Mouse (Mus musculus) gastrocnemius, adult 2 months (tissue): ENCODE data around the gene Stpg3. TPM values are rescaled to one million over a fixed set of nuclear protein-coding genes. Genes with fewer than 3 reads are reported as not detected.

Source experiments
- DNase-seq: peaks from one replicate; pipeline ENCODE4 v3.0.0; 2022
- H3K27ac ChIP-seq: fragments of 200-600 bp; 2 replicates; pipeline ENCODE4 v1.8.1; 2022; ENCODE audit warnings: mild to moderate bottlenecking
- H3K4me3 ChIP-seq: fragments of 200-600 bp; 2 replicates; pipeline ENCODE4 v1.8.1; 2022; ENCODE audit warnings: mild to moderate bottlenecking, moderate library complexity
- CTCF ChIP-seq: fragments of 200-600 bp; IDR thresholded peaks from 2 replicates; pipeline ENCODE4 v1.8.1; 2022; ENCODE audit warnings: antibody characterized with exemption, mild to moderate bottlenecking, moderate library complexity
- intact Hi-C: fragments of 180-260 bp; cut with DNase I; formaldehyde crosslinking; loops from one replicate; pipeline ENCODE4 v1.15.1; 2025
- total RNA-seq, 2 experiments: library from RNA; stranded (reverse); gene quantifications; 2 replicates each; pipeline ENCODE4 v1.2.3; 2021

The Stpg3 gene
- total RNA-seq, 2 experiments from 2014 or later = not detected

GRCm38 (mm10) chr2:25218445-25218844 lies 4.0 kb upstream of the Stpg3 start, which contains the start of gene Fam166a:
TSS of gene Fam166a (plus strand) at chr2:25218745.
- Histone ChIP-seq H3K4me3 (no peak within 1 kb of the TSS), H3K27ac (no peak within 1 kb of the TSS)
- DNase-seq = no peak
- no peak for TF ChIP-seq CTCF
- intact Hi-C loops = no loop called here

DNA sequence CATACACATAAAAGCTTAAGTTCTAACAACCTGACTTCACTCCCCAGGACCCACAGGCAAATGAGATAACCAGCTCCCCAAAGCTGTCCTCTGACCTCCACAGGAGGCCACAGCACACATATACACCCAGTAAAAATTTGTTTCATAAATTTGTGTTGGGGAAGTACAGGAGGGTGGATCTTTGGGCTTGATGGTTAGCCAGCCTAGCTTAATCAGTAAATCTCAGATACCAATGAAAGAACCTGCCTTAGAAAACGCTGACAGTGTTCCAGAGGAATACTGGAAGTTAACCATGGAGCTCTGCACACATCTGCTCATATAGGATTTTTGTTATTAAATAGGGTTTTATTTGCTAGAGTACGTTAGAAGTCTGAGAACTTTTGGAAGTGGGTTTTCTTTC lies 3.2 kb upstream of the Stpg3 start:
- no peak for DNase-seq
- intact Hi-C loops = no loop called here
- H3K4me3 ChIP-seq = no peak overlapping the region
- TF ChIP-seq CTCF = no peak
- no peak overlapping the region for H3K27ac ChIP-seq

DNA sequence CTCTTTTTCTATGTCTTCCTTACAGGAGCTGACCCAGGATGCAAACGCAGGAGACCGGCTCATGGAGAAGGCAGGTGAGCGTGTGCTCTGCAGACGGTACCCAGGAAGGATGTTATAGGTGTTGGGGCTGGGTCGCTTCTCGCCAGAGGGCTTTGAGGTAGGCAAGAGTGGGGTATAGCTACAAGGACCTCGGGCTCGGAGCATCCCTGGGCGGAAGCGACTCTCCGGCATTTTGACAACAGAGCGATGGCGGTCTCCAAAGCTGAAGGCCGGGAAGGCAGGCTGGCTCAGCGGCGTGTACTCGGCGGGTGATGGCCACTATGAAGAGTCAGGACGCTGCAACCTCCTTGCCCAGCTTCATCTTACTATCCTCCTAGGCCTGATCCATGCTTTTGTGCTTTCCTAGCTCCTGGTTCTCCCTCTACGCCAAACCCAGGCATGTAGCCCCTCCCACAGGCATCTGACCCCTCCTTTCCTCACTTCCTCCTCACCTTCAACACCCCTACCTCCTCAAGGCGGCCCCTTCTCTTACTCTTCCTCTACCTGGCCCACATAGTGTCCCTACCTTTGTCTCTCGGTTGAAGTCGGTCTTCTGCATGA lies 1.1 kb downstream of the Stpg3 start:
- intact Hi-C loops = no loop called here
- no peak for DNase-seq
- no peak overlapping the region for H3K4me3 ChIP-seq
- H3K27ac ChIP-seq = no peak overlapping the region
- TF ChIP-seq CTCF = no peak

DNA sequence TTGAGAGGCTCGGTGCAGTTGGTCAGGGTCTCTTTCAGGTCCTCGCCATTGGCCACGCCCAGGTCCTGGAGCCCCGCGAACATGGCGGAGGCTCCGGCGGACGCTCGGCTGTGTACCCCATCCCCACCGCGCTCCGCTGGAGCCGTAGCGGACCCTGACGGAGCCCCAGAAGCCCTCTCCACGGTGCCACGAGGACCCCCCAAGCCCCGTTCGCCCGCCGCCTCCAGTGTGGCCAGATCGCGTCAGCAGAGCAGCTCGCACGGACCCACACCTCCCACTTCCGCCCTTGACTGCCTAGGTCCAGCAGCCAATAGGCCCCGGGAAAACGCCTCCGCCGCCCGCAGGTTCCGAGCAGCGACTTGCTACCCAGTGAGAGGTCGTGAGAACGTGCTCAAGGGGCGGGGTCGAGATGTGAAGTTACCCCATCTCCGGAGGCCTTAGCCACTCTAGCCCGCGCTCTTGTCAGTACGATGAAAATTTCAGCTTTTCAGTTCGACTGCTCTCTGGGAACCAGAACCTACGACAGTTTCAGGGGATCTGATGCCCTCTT lies 3.2 kb downstream of the Stpg3 start, which contains the start of gene Nelfb:
Nelfb (minus strand) TSS at position 369 of the 550 bp plus-strand sequence.
- H3K27ac ChIP-seq = peak within 1 kb of the TSS; percentile 97
- H3K4me3 ChIP-seq = peak within 1 kb of the TSS; percentile 99
- DNase-seq = peak; percentile 93
- TF ChIP-seq CTCF = no peak
- intact Hi-C loops = no loop called here

- no peak for TF ChIP-seq CTCF
- H3K27ac ChIP-seq = peak overlapping the region; percentile 97
- DNase-seq = no peak
- intact Hi-C loops = no loop called here
- H3K4me3 ChIP-seq = peak overlapping the region; percentile 99
Observed at GRCm38 (mm10) chr2:25210686-25211085, 3.8 kb downstream of the Stpg3 start.

DNA sequence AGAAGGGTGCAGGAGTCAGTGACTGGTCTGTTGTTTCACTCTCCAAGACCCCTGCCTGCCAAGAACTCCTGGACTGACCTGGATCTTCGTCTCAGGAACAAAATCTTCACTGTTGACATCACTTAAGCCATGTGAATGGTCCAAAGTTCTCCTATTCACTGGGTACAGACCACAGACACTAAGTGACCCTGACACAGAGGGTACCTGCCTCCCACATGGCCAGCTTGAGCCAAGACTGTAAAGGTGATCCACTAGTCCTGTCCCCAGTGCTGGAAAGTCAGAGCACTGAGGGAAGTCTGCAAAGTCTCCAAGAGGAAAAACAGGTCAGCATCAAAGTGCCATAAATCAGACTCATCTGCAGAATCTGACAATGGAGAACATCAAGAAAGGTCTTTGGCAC lies 6.8 kb downstream of the Stpg3 start:
- intact Hi-C loops = no loop called here
- no peak for DNase-seq
- H3K27ac ChIP-seq = no peak overlapping the region
- no peak for TF ChIP-seq CTCF
- no peak overlapping the region for H3K4me3 ChIP-seq

GRCm38 (mm10) chr2:25203631-25204214 lies 10.7 kb downstream of the Stpg3 start:
- no peak for TF ChIP-seq CTCF
- intact Hi-C loops = no loop called here
- no peak for DNase-seq
- no peak overlapping the region for H3K27ac ChIP-seq
- no peak overlapping the region for H3K4me3 ChIP-seq

DNA sequence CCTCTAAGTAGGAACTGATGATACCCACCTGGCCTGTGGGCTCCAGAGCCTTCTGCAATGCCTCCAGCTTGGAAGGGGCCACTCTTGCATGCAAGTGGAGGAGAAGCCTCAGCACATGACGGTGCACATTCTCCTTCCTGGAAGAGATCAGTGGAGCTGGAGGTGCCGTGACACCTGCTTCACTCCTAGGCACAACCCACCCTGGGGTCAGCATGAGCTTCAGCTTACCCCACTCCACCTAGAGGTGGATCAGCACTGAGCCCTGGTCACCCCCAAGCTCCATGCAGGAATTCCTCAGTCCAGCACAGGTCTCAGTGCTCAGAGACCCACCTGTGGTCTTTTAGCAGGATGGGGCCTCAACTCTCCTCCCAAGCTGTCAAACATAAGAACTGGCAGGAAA lies 13.8 kb downstream of the Stpg3 start:
- no peak for DNase-seq
- no peak overlapping the region for H3K27ac ChIP-seq
- no peak for TF ChIP-seq CTCF
- no peak overlapping the region for H3K4me3 ChIP-seq
- intact Hi-C loops = no loop called here

DNA sequence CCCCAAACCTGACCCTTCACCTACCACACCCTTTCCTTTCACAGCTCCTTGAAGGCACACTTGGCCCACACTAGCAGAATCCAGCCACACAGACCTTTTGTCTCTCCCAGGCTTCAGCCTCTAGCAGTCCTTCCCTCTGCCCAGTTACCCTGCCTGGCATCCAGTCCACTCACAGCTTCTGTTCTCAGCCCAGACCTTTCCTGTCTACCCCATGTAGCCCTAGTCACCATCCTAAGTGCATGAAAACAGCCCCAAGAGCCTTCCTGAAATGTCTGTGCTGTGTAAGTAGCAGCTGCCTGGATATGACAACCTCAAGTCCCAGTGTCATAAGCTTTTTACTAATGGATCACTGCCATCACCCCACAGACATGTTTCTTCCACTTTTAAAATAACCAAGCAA lies 16.5 kb downstream of the Stpg3 start:
- no peak for TF ChIP-seq CTCF
- intact Hi-C loops = no loop called here
- H3K4me3 ChIP-seq = no peak overlapping the region
- no peak for DNase-seq
- H3K27ac ChIP-seq = peak overlapping the region; percentile 86

- Histone ChIP-seq H3K27ac (peak overlapping the region; percentile 86), H3K4me3 (peak overlapping the region; percentile 69)
- TF ChIP-seq CTCF = no peak
- intact Hi-C loops = no loop called here
- DNase-seq = no peak
Observed at GRCm38 (mm10) chr2:25197191-25197590, 17.2 kb downstream of the Stpg3 start.

DNA sequence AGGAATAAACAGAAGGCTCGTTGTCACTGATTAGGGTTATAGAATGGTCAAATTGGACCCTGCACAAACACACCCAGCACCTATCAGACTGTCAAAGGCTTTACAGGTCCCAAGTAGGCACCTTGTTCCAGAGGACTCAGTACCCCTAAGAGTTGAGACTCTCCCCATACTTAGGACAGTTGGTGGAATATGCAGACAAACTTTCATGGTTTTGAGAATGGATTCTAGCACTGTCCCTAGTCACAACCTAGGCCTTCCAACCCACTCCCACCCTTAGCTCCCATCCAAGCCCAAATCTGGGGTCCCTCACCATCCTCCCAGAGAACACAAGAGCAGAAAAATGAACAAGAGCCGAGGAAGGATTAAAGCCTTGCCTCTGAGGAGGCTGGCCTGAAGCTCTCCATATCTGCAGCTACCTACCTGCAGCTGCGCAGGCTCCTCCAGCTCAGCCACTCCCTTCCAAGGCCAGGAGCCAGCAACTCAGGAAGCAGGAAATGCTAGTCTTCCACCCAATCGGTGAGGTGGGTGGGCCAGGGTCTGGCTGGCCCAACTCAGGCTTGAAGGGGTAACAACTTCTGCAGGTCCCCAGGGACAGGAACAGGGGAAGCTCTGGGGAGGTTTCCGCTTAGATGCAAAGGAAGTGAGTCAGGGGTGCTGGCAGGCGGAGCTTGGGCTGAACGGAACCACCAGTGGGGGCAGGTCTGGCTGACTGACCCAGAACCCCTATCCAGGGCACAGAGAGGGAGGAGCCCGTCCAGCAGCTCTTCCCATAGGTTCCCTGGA lies 18.1 kb downstream of the Stpg3 start, which contains the start of gene Tor4a:
Tor4a (minus strand) TSS at position 715 of the 783 bp plus-strand sequence.
- peak within 1 kb of the TSS; percentile 86 for H3K27ac ChIP-seq
- intact Hi-C loops = no loop called here
- TF ChIP-seq CTCF = no peak; the same call in 1 of the 2 replicates
- peak within 1 kb of the TSS; percentile 69 for H3K4me3 ChIP-seq
- DNase-seq = peak; percentile 78

- no peak for TF ChIP-seq CTCF
- Histone ChIP-seq H3K4me3 (peak overlapping the region; percentile 69), H3K27ac (peak overlapping the region; percentile 86)
- intact Hi-C loops = loop anchor here (2.0 kb wide), 1 partner anchor 59 kb away; the partner anchor contains the start of gene Tmem203
- DNase-seq = peak; percentile 63
Observed at GRCm38 (mm10) chr2:25195211-25196156, 19.0 kb downstream of the Stpg3 start.
